Mouse (Mus musculus) embryo, embryonic 10.5 days (tissue): ENCODE results near the gene Klk8.
A peak's percentile ranks its signal among the peaks of the same experiment; 100 is the strongest.

Experiments used
- DNase-seq: peaks from one replicate; pipeline ENCODE4 v3.0.0-alpha.2; 2015; ENCODE audit warnings: low spot score

Gene Klk8

GRCm38 (mm10) chr7:43797333-43797769 lies at the start of gene Klk8:
TSS of gene Klk8 (plus strand) at chr7:43797577.
- DNase-seq: peak; percentile 50

GRCm38 (mm10) chr7:43747788-43748187 lies 49.6 kb upstream of the Klk8 start:
- DNase-seq: no peak

GRCm38 (mm10) chr7:43752806-43753205 lies 44.6 kb upstream of the Klk8 start:
- no peak for DNase-seq

GRCm38 (mm10) chr7:43766484-43766883 lies 30.9 kb upstream of the Klk8 start:
- DNase-seq: no peak

- no peak for DNase-seq
These were observed 28.8 kb upstream of the Klk8 start, which contains the start of gene Klk12 for GRCm38 (mm10) chr7:43768597-43768996. TSS of gene Klk12 (plus strand) at chr7:43768897.

- no peak for DNase-seq
These were observed 27.7 kb upstream of the Klk8 start for GRCm38 (mm10) chr7:43769636-43770035.

GRCm38 (mm10) chr7:43770701-43771100 lies 26.7 kb upstream of the Klk8 start:
- DNase-seq: no peak

GRCm38 (mm10) chr7:43771916-43772315 lies 25.5 kb upstream of the Klk8 start:
- no peak for DNase-seq

GRCm38 (mm10) chr7:43772901-43773300 lies 24.5 kb upstream of the Klk8 start:
- no peak for DNase-seq

- no peak for DNase-seq
These were observed 23.0 kb upstream of the Klk8 start, which contains the start of gene Klk11 for GRCm38 (mm10) chr7:43774364-43774763. TSS of gene Klk11 (plus strand) at chr7:43774604.

- DNase-seq: no peak
These were observed 22.6 kb upstream of the Klk8 start for GRCm38 (mm10) chr7:43774802-43775201.

- no peak for DNase-seq
These were observed 21.9 kb upstream of the Klk8 start for GRCm38 (mm10) chr7:43775311-43776057.

GRCm38 (mm10) chr7:43776506-43776905 lies 20.9 kb upstream of the Klk8 start:
- DNase-seq: no peak

GRCm38 (mm10) chr7:43777423-43777822 lies 20.0 kb upstream of the Klk8 start:
- no peak for DNase-seq

- no peak for DNase-seq
These were observed 19.0 kb upstream of the Klk8 start for GRCm38 (mm10) chr7:43778176-43778970.

GRCm38 (mm10) chr7:43780241-43780640 lies 17.1 kb upstream of the Klk8 start:
- no peak for DNase-seq

- DNase-seq: no peak
These were observed 16.6 kb upstream of the Klk8 start, which contains the start of gene Klk10 for GRCm38 (mm10) chr7:43780746-43781145. TSS of gene Klk10 (plus strand) at chr7:43781035.

GRCm38 (mm10) chr7:43781541-43781940 lies 15.8 kb upstream of the Klk8 start:
- DNase-seq: no peak

- DNase-seq: peak; percentile 93
These were observed 14.8 kb upstream of the Klk8 start for GRCm38 (mm10) chr7:43782275-43783265.

- DNase-seq: no peak
These were observed 12.1 kb upstream of the Klk8 start for GRCm38 (mm10) chr7:43785286-43785685.

- DNase-seq: no peak
These were observed 9.3 kb upstream of the Klk8 start for GRCm38 (mm10) chr7:43788096-43788495.

GRCm38 (mm10) chr7:43789295-43789694 lies 8.1 kb upstream of the Klk8 start:
- no peak for DNase-seq
